Mouse (Mus musculus) adrenal gland, postnatal 4 days (tissue): ENCODE measurements around the gene Plpp3. TPM values are rescaled to one million over a fixed set of nuclear protein-coding genes. Genes with fewer than 3 reads are reported as not detected.
A peak's percentile ranks its signal among the peaks of the same experiment; 100 is the strongest.

ENCODE experiments used
- DNase-seq, 2 experiments: peaks; one replicate each; pipeline ENCODE4 v3.0.0; 2021 to 2022; ENCODE audit warnings: low spot score in 2 of 2, mixed read lengths in 2 of 2
- total RNA-seq, 2 experiments: library from RNA; stranded (reverse); gene quantifications; 2 replicates each; pipeline ENCODE4 v1.2.3; 2021

Plpp3 gene
- total RNA-seq, 2 experiments from 2014 or later: 231 to 252 TPM

- DNase-seq: no peak
These were observed 58.7 kb downstream of the Plpp3 start for GRCm38 (mm10) chr4:105215726-105216410.

GRCm38 (mm10) chr4:105218202-105218601, 61.1 kb downstream of the Plpp3 start:
- DNase-seq: no peak

- DNase-seq: no peak
These were observed 62.2 kb downstream of the Plpp3 start for GRCm38 (mm10) chr4:105219316-105219715.

GRCm38 (mm10) chr4:105220849-105221248, 63.7 kb downstream of the Plpp3 start:
- no peak for DNase-seq

- no peak for DNase-seq
These were observed 64.2 kb downstream of the Plpp3 start for GRCm38 (mm10) chr4:105221256-105221840.

- DNase-seq: no peak
These were observed 66.2 kb downstream of the Plpp3 start for GRCm38 (mm10) chr4:105223101-105223924.

- no peak for DNase-seq
These were observed 66.8 kb downstream of the Plpp3 start for GRCm38 (mm10) chr4:105223925-105224300.

GRCm38 (mm10) chr4:105225512-105225911, 68.4 kb downstream of the Plpp3 start:
- DNase-seq: no peak

GRCm38 (mm10) chr4:105226351-105226750, 69.2 kb downstream of the Plpp3 start:
- DNase-seq: no peak

GRCm38 (mm10) chr4:105230127-105230526, 73.0 kb downstream of the Plpp3 start:
- DNase-seq: no peak

GRCm38 (mm10) chr4:105240233-105240632, 83.1 kb downstream of the Plpp3 start:
- no peak for DNase-seq

- no peak for DNase-seq
These were observed 87.8 kb downstream of the Plpp3 start for GRCm38 (mm10) chr4:105244931-105245330.

- DNase-seq: peak in 1 of 2 experiments; percentile 29
These were observed 88.4 kb downstream of the Plpp3 start for GRCm38 (mm10) chr4:105245479-105245944.

GRCm38 (mm10) chr4:105246331-105246730, 89.2 kb downstream of the Plpp3 start:
- DNase-seq: no peak

GRCm38 (mm10) chr4:105248161-105248560, 91.0 kb downstream of the Plpp3 start:
- DNase-seq: no peak

GRCm38 (mm10) chr4:105249283-105249682, 92.1 kb downstream of the Plpp3 start:
- no peak for DNase-seq

GRCm38 (mm10) chr4:105250946-105251345, 93.8 kb downstream of the Plpp3 start:
- DNase-seq: no peak

- no peak for DNase-seq
These were observed 94.9 kb downstream of the Plpp3 start for GRCm38 (mm10) chr4:105252044-105252443.

- no peak for DNase-seq
These were observed 95.5 kb downstream of the Plpp3 start for GRCm38 (mm10) chr4:105252571-105253200.

- no peak for DNase-seq
These were observed 96.5 kb downstream of the Plpp3 start for GRCm38 (mm10) chr4:105253453-105254341.
